Mouse (Mus musculus): ENCODE results near the gene Pspc1. TPM values are rescaled to one million over a fixed set of nuclear protein-coding genes. Genes with fewer than 3 reads are reported as not detected.

Pspc1 gene
- total RNA-seq, 2 experiments from 2014 or later = 28.8 to 29.3 TPM

DNA sequence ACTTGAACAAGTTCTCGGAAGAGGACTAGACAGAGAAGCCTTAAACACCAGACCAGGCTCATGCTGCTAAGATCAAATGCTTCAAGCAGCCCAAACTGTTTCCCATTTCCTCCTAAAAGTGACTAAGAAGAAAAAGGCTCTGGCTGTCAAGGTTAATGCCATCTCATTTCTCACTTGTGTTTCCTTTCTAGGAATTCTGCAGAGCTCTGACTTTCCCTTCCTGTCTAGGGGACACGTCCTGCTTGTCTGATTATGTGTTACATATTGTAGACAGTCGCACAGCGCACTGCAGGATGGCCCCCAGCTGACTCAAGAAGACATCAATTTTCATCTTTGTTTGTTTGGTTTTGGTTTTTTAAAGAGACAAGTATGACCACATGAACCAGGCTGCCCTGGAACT is 72.4 kb downstream of the Pspc1 start:
- DNase-seq (ENCODE audit: low spot score in 2 of 2) = no peak

DNA sequence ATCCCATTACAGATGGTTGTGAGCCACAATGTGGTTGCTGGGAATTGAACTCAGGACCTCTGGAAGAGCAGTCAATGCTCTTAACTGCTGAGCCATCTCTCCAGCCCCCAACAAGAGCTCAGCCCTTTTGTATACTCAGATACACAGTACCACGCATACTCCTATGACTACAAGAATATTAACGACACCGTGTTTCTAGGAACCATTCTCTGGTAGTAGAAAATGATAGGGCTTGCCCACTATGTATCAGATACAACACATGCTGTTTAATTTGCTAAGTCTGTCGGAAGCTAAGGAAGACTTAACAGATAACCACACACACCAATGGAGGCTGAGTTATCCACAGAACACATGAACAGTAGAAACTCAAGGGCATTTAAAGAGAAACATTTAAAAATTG is 75.5 kb downstream of the Pspc1 start:
- DNase-seq (ENCODE audit: low spot score in 2 of 2) = no peak

- DNase-seq (ENCODE audit: low spot score in 2 of 2) = no peak
Measured at GRCm38 (mm10) chr14:56697836-56698235, 80.3 kb downstream of the Pspc1 start.

DNA sequence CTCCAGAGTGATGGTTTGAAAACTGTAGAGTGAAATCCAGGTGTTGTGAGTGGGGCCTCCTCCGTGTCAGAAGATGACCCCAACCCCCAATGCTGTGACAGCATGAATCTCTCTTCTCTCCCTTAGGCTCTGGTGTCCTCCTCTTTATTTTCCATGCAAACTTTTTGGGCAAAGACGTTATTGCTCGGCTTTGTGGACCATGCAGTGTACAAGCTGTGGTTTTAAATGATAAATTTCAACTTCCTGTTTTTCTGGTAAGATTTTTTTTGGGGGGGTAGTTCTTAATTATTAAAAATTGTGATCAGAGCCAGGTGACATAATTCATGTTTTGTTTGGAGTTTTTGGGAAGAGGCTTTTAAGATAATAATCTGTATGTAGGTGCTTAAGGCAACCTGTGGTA is 82.6 kb downstream of the Pspc1 start:
- no peak for DNase-seq (ENCODE audit: low spot score in 2 of 2)

DNA sequence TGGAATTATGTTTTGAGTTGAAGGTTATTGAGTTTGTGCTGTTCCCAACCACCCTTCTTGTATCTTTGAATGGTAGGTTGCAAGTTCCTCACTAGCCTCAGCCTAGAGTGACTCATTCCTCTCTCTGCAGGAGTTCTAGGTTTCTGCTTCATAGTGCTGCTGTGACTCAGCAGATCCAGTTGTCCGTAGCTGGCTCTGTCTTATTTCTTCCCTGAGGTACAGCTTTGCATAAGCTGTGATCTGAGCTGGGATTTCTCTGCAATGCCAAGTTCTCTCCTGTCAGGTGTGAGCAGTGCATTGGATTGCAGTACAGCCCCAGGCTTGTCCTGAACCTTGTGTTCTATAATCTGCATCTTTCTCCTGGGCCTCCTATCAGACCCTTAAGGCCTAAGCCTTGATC is 88.3 kb downstream of the Pspc1 start:
- DNase-seq (ENCODE audit: low spot score in 2 of 2) = no peak

- DNase-seq (ENCODE audit: low spot score in 2 of 2) = no peak
Measured at GRCm38 (mm10) chr14:56689116-56689515, 89.0 kb downstream of the Pspc1 start.

GRCm38 (mm10) chr14:56685426-56685825 is 92.7 kb downstream of the Pspc1 start:
- no peak for DNase-seq (ENCODE audit: low spot score in 2 of 2)

Other genes with a start within 250 kb of the Pspc1 start
- gene Cenpj, start 202.9 kb downstream of the Pspc1 start, total RNA-seq (2021) = 1 to 10 TPM; 8.3 to 8.9 TPM
- gene Parp4, start 202.7 kb downstream of the Pspc1 start, total RNA-seq (2021) = 10 to 100 TPM; 15.4 to 15.5 TPM
- gene Mphosph8, start 110.1 kb downstream of the Pspc1 start, total RNA-seq (2021) = 10 to 100 TPM; 16.4 to 23.3 TPM
- gene Zmym5, start 33.4 kb upstream of the Pspc1 start, total RNA-seq (2021) = 10 to 100 TPM; 24.5 to 27.5 TPM
- gene Zmym2, start 108.3 kb upstream of the Pspc1 start, total RNA-seq (2021) = 10 to 100 TPM; 43.5 to 57.0 TPM

Data from gastrocnemius, postnatal 4 days (tissue).